15 mouse cellular contexts compared by ENCODE assay signal in the genomic region with DNA sequence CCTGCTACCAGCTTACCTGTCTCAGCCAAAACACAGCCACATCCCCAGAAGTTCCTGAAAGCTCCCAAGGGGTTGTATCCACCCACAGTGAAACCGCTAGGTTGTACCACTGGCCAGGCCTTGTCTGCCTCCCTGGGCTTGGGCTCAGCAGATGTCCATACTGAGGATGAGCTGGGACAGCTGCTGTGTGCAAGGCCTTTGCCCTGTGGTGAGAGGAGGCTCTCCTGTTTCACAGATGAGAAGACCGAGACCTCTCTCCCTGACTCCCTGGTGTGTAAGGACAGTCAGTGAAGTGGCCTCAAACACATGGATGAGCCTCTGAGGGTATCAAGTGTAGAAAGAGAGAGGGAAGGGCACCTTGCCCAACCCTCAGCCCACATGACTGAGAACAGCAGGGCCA. TPM values are rescaled to one million over a fixed set of nuclear protein-coding genes. Genes with fewer than 3 reads are reported as not detected.
DNase-seq lines count a peak whose midpoint lies in the region; ATAC-seq and TF ChIP-seq lines count a peak whose summit lies in the region.
"Had no signal": no experiment of that assay in that cellular context is flagged by ENCODE, and none has a peak within 500 bp of the region (broad histone marks: within the 10 kb centered on the region; RNA-seq: fewer than 3 reads in every experiment).

No protein-coding gene starts in this region.

- H3K4me3 ChIP-seq in hindbrain, embryonic 10.5 days, result no peak overlapping the region
- no peak overlapping the region for H3K4me3 ChIP-seq in hindbrain, embryonic 14.5 days (replicated peaks; ENCODE audit: low read length)
- H3K4me3 ChIP-seq in thymus, adult 2 months (ENCODE audit: control insufficient read depth, insufficient read depth, low read length), result no peak overlapping the region
- no peak overlapping the region for H3K4me3 ChIP-seq in liver, embryonic 11.5 days (ENCODE audit: low read depth, low read length)
- no peak overlapping the region for H3K4me3 ChIP-seq in small intestine, adult 2 months (ENCODE audit: low read depth, low read length)
- no peak overlapping the region for H3K4me3 ChIP-seq in midbrain, embryonic 15.5 days
- H3K4me3 ChIP-seq: embryonic facial prominence, embryonic 13.5 days; forebrain, embryonic 12.5 days; limb, embryonic 13.5 days had no signal

- no peak overlapping the region for H3K4me2 ChIP-seq in hindbrain, embryonic 14.5 days (replicated peaks)
- H3K4me2 ChIP-seq in liver, embryonic 11.5 days, result no peak overlapping the region
- H3K4me2 ChIP-seq in midbrain, embryonic 15.5 days, result no peak overlapping the region
- H3K4me2 ChIP-seq: embryonic facial prominence, embryonic 13.5 days; forebrain, embryonic 12.5 days; limb, embryonic 13.5 days had no signal

- no peaks in the 10 kb centered on the region for H3K9me3 ChIP-seq in hindbrain, embryonic 10.5 days
- H3K9me3 ChIP-seq in hindbrain, embryonic 14.5 days (ENCODE audit: control insufficient read depth, low read length), result no peaks in the 10 kb centered on the region
- H3K9me3 ChIP-seq in liver, embryonic 11.5 days (ENCODE audit: control insufficient read depth, low read length), result no peaks in the 10 kb centered on the region
- no peaks in the 10 kb centered on the region for H3K9me3 ChIP-seq in midbrain, embryonic 15.5 days
- H3K9me3 ChIP-seq: embryonic facial prominence, embryonic 13.5 days; forebrain, embryonic 12.5 days; limb, embryonic 13.5 days had no signal

- 92% methylated on average over 2 of the region's 2 CpGs for WGBS in hindbrain, embryonic 10.5 days
- WGBS in hindbrain, embryonic 14.5 days, result 93% methylated on average over 2 of the region's 2 CpGs
- WGBS in thymus, adult 2 months, result 80% methylated on average over 2 of the region's 2 CpGs
- 77% methylated on average over 2 of the region's 2 CpGs for WGBS in liver, embryonic 11.5 days
- 80% methylated on average over 2 of the region's 2 CpGs for WGBS in small intestine, adult 2 months
- WGBS in midbrain, embryonic 15.5 days, result 80% methylated on average over 2 of the region's 2 CpGs

- DNase-seq in hindbrain, embryonic 10.5 days (ENCODE audit: low spot score), result no peak
- DNase-seq in hindbrain, embryonic 14.5 days (ENCODE audit: low spot score), result no peak
- DNase-seq in thymus, adult 2 months, result no peak
- DNase-seq in thymus, postnatal 10 days (ENCODE audit: low spot score in 2 of 2), result no peak
- DNase-seq in liver, embryonic 11.5 days (ENCODE audit: low spot score), result no peak
- no peak for DNase-seq in testis, postnatal 14 days (ENCODE audit: low spot score)
- DNase-seq: adrenal gland, postnatal 10 days; cerebellum, postnatal 36 days; kidney, adult 9 months had no signal

- H3K4me1 ChIP-seq in hindbrain, embryonic 10.5 days (replicated peaks), result peaks cover 53% of the 10 kb centered on the region
- no peaks in the 10 kb centered on the region for H3K4me1 ChIP-seq in hindbrain, embryonic 14.5 days (replicated peaks; ENCODE audit: control insufficient read depth, insufficient read depth, low read length)
- H3K4me1 ChIP-seq in thymus, adult 2 months (replicated peaks; ENCODE audit: control insufficient read depth, insufficient read depth, low read length), result peaks cover 73% of the 10 kb centered on the region
- H3K4me1 ChIP-seq in liver, embryonic 11.5 days (replicated peaks; ENCODE audit: control insufficient read depth, insufficient read depth, low read length), result peaks cover 55% of the 10 kb centered on the region
- H3K4me1 ChIP-seq in small intestine, adult 2 months (ENCODE audit: control insufficient read depth, insufficient read depth, insufficient read length, low read length), result peaks cover 20% of the 10 kb centered on the region
- H3K4me1 ChIP-seq in midbrain, embryonic 15.5 days, result no peaks in the 10 kb centered on the region
- H3K4me1 ChIP-seq: forebrain, embryonic 12.5 days had no signal

- H3K36me3 ChIP-seq in hindbrain, embryonic 10.5 days, result no peaks in the 10 kb centered on the region
- no peaks in the 10 kb centered on the region for H3K36me3 ChIP-seq in hindbrain, embryonic 14.5 days (replicated peaks; ENCODE audit: control insufficient read depth, insufficient read depth)
- H3K36me3 ChIP-seq in thymus, adult 2 months (ENCODE audit: control insufficient read depth, insufficient read depth, low read length), result no peaks in the 10 kb centered on the region
- no peaks in the 10 kb centered on the region; the same call in 1 of the 2 replicates for H3K36me3 ChIP-seq in liver, embryonic 11.5 days (ENCODE audit: control insufficient read depth, insufficient read depth, low read length)
- no peaks in the 10 kb centered on the region for H3K36me3 ChIP-seq in small intestine, adult 2 months (ENCODE audit: control insufficient read depth, insufficient read depth, low read length)
- no peaks in the 10 kb centered on the region for H3K36me3 ChIP-seq in midbrain, embryonic 15.5 days (replicated peaks)
- H3K36me3 ChIP-seq: embryonic facial prominence, embryonic 13.5 days; forebrain, embryonic 12.5 days; limb, embryonic 13.5 days had no signal

- no peak for TF ChIP-seq POLR2A in thymus, adult 2 months (IDR thresholded peaks at IDR 0.05; ENCODE audit: control insufficient read depth, extremely low read depth, insufficient read depth, low read length, poor library complexity)
- no peak for TF ChIP-seq POLR2A in small intestine, adult 2 months (IDR thresholded peaks at IDR 0.05; ENCODE audit: low read depth, low read length)

- no peaks in the 10 kb centered on the region for H3K27me3 ChIP-seq in hindbrain, embryonic 10.5 days (ENCODE audit: insufficient read depth, poor library complexity, severe bottlenecking)
- no peaks in the 10 kb centered on the region for H3K27me3 ChIP-seq in hindbrain, embryonic 14.5 days (ENCODE audit: control insufficient read depth, insufficient read depth, low read length)
- H3K27me3 ChIP-seq in thymus, adult 2 months (ENCODE audit: control insufficient read depth, insufficient read depth, low read length), result no peaks in the 10 kb centered on the region
- no peaks in the 10 kb centered on the region for H3K27me3 ChIP-seq in liver, embryonic 11.5 days (replicated peaks; ENCODE audit: control insufficient read depth, insufficient read depth, low read length)
- no peaks in the 10 kb centered on the region for H3K27me3 ChIP-seq in small intestine, adult 2 months (ENCODE audit: control insufficient read depth, insufficient read depth, low read length)
- no peaks in the 10 kb centered on the region for H3K27me3 ChIP-seq in midbrain, embryonic 15.5 days (replicated peaks)
- H3K27me3 ChIP-seq: CH12.LX; embryonic facial prominence, embryonic 13.5 days; forebrain, embryonic 12.5 days; limb, embryonic 13.5 days had no signal

- ATAC-seq in hindbrain, embryonic 14.5 days (ENCODE audit: low FRiP score), result no peak
- ATAC-seq in liver, embryonic 11.5 days (replicated peaks; ENCODE audit: low FRiP score), result no peak
- ATAC-seq in midbrain, embryonic 15.5 days (replicated peaks), result no peak

- H3K27ac ChIP-seq in hindbrain, embryonic 10.5 days, result 0 out of 2 replicates have a peak overlapping the region, but pooled peaks have one; percentile 45
- no peak overlapping the region for H3K27ac ChIP-seq in hindbrain, embryonic 14.5 days
- H3K27ac ChIP-seq in thymus, adult 2 months (ENCODE audit: control insufficient read depth, insufficient read depth, low read length), result peak overlapping the region; percentile 58; the same call in 1 of the 2 replicates
- H3K27ac ChIP-seq in liver, embryonic 11.5 days (ENCODE audit: low read depth, low read length), result peak overlapping the region; percentile 51; the same call in 1 of the 2 replicates
- H3K27ac ChIP-seq in small intestine, adult 2 months (ENCODE audit: insufficient read depth, low read depth, low read length), result peak overlapping the region; percentile 67
- no peak overlapping the region for H3K27ac ChIP-seq in midbrain, embryonic 15.5 days
- H3K27ac ChIP-seq: embryonic facial prominence, embryonic 13.5 days; forebrain, embryonic 12.5 days; limb, embryonic 13.5 days had no signal

- no peak overlapping the region for H3K9ac ChIP-seq in hindbrain, embryonic 14.5 days
- no peak overlapping the region; the same call in 1 of the 2 replicates for H3K9ac ChIP-seq in liver, embryonic 11.5 days (ENCODE audit: low read depth, low read length)
- no peak overlapping the region for H3K9ac ChIP-seq in midbrain, embryonic 15.5 days
- H3K9ac ChIP-seq: embryonic facial prominence, embryonic 13.5 days; forebrain, embryonic 12.5 days; limb, embryonic 13.5 days had no signal

- no peak for TF ChIP-seq CTCF in thymus, adult 2 months (IDR thresholded peaks at IDR 0.05; ENCODE audit: borderline replicate concordance, control insufficient read depth, extremely low read depth, insufficient read depth, low read length, poor library complexity)
- no peak for TF ChIP-seq CTCF in small intestine, adult 2 months (IDR thresholded peaks at IDR 0.05; ENCODE audit: extremely low read depth, insufficient read length, insufficient replicate concordance, low read depth, low read length)

RNA-seq across cellular contexts. Expression of gene Tpst2, which starts 11.2 kb away (rescaled TPM):
- 37.2 and 40.9 TPM in 2 replicates for polyA plus RNA-seq in hindbrain, embryonic 10.5 days (2016; fragmentation: Nextera tagmentation; extraction: Ambion mirVana)
- polyA plus RNA-seq in hindbrain, embryonic 14.5 days (2014; fragmentation: Nextera tagmentation; extraction: Ambion mirVana), result 29.0 and 30.4 TPM in 2 replicates
- 62.7 and 63.5 TPM in 2 replicates for polyA plus RNA-seq in thymus, adult 2 months (2012; rRNA removed)
- polyA plus RNA-seq in liver, embryonic 11.5 days (2014; fragmentation: Nextera tagmentation; extraction: Ambion mirVana), result 66.0 and 66.7 TPM in 2 replicates
- polyA plus RNA-seq in small intestine, adult 2 months (2012; rRNA removed), result 29.8 and 35.4 TPM in 2 replicates
- polyA plus RNA-seq in midbrain, embryonic 15.5 days (2015; fragmentation: Nextera tagmentation; extraction: Ambion mirVana), result 29.4 and 33.7 TPM in 2 replicates

RNA-seq across cellular contexts. Expression of gene Crybb1, which starts 32.0 kb away (rescaled TPM):
- polyA plus RNA-seq in hindbrain, embryonic 10.5 days (2016; fragmentation: Nextera tagmentation; extraction: Ambion mirVana), result 0.19 and 0.42 TPM in 2 replicates
- polyA plus RNA-seq in hindbrain, embryonic 14.5 days (2014; fragmentation: Nextera tagmentation; extraction: Ambion mirVana), result 3.6 and 3.9 TPM in 2 replicates
- 0.15 and 0.40 TPM in 2 replicates for polyA plus RNA-seq in thymus, adult 2 months (2012; rRNA removed)
- polyA plus RNA-seq in liver, embryonic 11.5 days (2014; fragmentation: Nextera tagmentation; extraction: Ambion mirVana), result 0.31 and 0.45 TPM in 2 replicates
- polyA plus RNA-seq in small intestine, adult 2 months (2012; rRNA removed), result 0.33 and 0.34 TPM in 2 replicates
- 4.3 and 4.8 TPM in 2 replicates for polyA plus RNA-seq in midbrain, embryonic 15.5 days (2015; fragmentation: Nextera tagmentation; extraction: Ambion mirVana)

RNA-seq across cellular contexts. Expression of gene Cryba4, which starts 35.3 kb away (rescaled TPM):
- 0.35 and 1.4 TPM in 2 replicates for polyA plus RNA-seq in hindbrain, embryonic 10.5 days (2016; fragmentation: Nextera tagmentation; extraction: Ambion mirVana)
- polyA plus RNA-seq in hindbrain, embryonic 14.5 days (2014; fragmentation: Nextera tagmentation; extraction: Ambion mirVana), result 1.6 and 3.2 TPM in 2 replicates
- 0.41 and 3.1 TPM in 2 replicates for polyA plus RNA-seq in thymus, adult 2 months (2012; rRNA removed)
- polyA plus RNA-seq in liver, embryonic 11.5 days (2014; fragmentation: Nextera tagmentation; extraction: Ambion mirVana), result 0.84 and 1.3 TPM in 2 replicates
- polyA plus RNA-seq in small intestine, adult 2 months (2012; rRNA removed), result 1.5 and 2.2 TPM in 2 replicates
- 0.93 and 1.4 TPM in 2 replicates for polyA plus RNA-seq in midbrain, embryonic 15.5 days (2015; fragmentation: Nextera tagmentation; extraction: Ambion mirVana)

RNA-seq across cellular contexts. Expression of gene Tfip11, which starts 38.5 kb away (rescaled TPM):
- polyA plus RNA-seq in hindbrain, embryonic 10.5 days (2016; fragmentation: Nextera tagmentation; extraction: Ambion mirVana), result 39.9 and 43.7 TPM in 2 replicates
- polyA plus RNA-seq in hindbrain, embryonic 14.5 days (2014; fragmentation: Nextera tagmentation; extraction: Ambion mirVana), result 24.9 and 26.4 TPM in 2 replicates
- polyA plus RNA-seq in thymus, adult 2 months (2012; rRNA removed), result 58.9 and 63.2 TPM in 2 replicates
- polyA plus RNA-seq in liver, embryonic 11.5 days (2014; fragmentation: Nextera tagmentation; extraction: Ambion mirVana), result 24.5 and 30.5 TPM in 2 replicates
- polyA plus RNA-seq in small intestine, adult 2 months (2012; rRNA removed), result 18.3 and 40.0 TPM in 2 replicates
- polyA plus RNA-seq in midbrain, embryonic 15.5 days (2015; fragmentation: Nextera tagmentation; extraction: Ambion mirVana), result 35.7 and 38.2 TPM in 2 replicates

RNA-seq across cellular contexts. Expression of gene Srrd, which starts 55.2 kb away (rescaled TPM):
- polyA plus RNA-seq in hindbrain, embryonic 10.5 days (2016; fragmentation: Nextera tagmentation; extraction: Ambion mirVana), result 52.5 and 53.2 TPM in 2 replicates
- 60.4 and 62.5 TPM in 2 replicates for polyA plus RNA-seq in hindbrain, embryonic 14.5 days (2014; fragmentation: Nextera tagmentation; extraction: Ambion mirVana)
- 56.2 and 64.4 TPM in 2 replicates for polyA plus RNA-seq in thymus, adult 2 months (2012; rRNA removed)
- 35.3 and 36.5 TPM in 2 replicates for polyA plus RNA-seq in liver, embryonic 11.5 days (2014; fragmentation: Nextera tagmentation; extraction: Ambion mirVana)
- polyA plus RNA-seq in small intestine, adult 2 months (2012; rRNA removed), result 20.5 and 34.1 TPM in 2 replicates
- 64.0 and 66.8 TPM in 2 replicates for polyA plus RNA-seq in midbrain, embryonic 15.5 days (2015; fragmentation: Nextera tagmentation; extraction: Ambion mirVana)

Comparison
In these comparisons a context has a peak if more than half of its experiments do, and no peak if none do; other contexts are left out.
1. H3K27ac ChIP-seq: peak in hindbrain, embryonic 10.5 days (single experiment), thymus, adult 2 months (single experiment), liver, embryonic 11.5 days (single experiment) and small intestine, adult 2 months (single experiment); none in hindbrain, embryonic 14.5 days (single experiment) and midbrain, embryonic 15.5 days (single experiment).